Mouse (Mus musculus) retina, postnatal 1 day (tissue): ENCODE measurements around the gene Htt.
"Not testable (repeated sequence)": the region's sequence is repeated elsewhere in the genome, so short reads cannot be mapped to it uniquely, and the experiment has no call there.

Experiments used
- DNase-seq: peaks from one replicate; pipeline ENCODE4 v3.0.0-alpha.2; 2012

Gene Htt

GRCm38 (mm10) chr5:34761509-34761908, at the start of gene Htt:
Gene Htt, plus strand, starts transcription at chr5:34761740.
- peak; percentile 98 for DNase-seq

DNA sequence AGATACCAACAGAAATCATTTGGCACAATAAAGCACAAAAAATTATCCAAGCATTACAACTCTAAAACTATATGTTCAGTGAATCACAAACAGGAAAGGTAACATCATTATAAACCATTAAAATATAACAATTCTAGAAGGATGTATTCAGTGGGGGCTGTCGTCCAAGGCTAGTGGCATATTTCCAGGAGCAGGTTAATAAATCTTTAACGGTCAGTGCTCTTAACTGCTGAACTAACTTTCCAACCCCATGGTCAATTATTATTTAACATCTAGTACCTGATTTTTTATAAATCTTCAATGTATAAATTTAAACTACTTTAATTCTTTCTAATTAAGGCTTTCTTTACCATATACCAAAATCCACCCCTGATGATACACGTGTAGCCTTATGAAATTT, 47.2 kb upstream of the Htt start:
- not testable (repeated sequence) for DNase-seq

DNA sequence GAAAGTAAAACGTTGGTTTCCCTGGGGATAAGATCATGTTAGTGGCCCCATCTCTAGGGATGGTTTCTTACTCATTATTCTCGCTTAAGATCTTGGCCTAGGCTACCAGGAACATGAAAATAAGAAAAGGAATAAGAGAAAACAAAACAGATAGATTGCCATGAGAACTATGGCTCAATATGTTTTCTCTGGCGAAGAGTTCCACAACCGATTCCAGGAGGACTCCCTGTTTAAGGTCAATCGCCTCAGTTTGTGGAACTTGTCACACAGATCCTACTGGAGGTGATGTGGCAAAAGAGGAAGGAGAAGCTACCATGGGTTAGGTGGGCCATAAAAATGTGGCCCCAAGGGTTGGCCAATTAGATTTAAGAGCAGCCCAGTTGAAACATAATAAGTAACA, 46.7 kb upstream of the Htt start:
- DNase-seq = no peak

DNA sequence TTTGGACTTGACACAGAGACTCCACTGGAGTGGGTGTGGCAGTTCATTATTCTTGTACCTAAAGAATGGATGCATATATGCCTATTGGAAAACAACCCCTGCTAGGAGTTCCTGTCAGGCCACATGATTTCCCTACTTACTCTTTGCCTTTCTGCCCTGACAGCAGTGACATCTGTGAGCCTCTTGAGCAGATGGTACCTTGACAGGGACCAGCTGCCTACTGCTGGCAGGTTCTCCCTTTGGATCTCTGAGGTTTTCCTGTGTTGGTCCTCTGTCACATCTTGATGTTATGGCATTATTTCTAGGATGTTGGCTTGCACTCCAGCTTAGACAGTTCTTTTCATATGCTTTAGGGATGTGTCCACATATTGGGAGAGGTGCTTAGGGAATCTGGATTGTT, 32.4 kb upstream of the Htt start:
- no peak for DNase-seq

DNA sequence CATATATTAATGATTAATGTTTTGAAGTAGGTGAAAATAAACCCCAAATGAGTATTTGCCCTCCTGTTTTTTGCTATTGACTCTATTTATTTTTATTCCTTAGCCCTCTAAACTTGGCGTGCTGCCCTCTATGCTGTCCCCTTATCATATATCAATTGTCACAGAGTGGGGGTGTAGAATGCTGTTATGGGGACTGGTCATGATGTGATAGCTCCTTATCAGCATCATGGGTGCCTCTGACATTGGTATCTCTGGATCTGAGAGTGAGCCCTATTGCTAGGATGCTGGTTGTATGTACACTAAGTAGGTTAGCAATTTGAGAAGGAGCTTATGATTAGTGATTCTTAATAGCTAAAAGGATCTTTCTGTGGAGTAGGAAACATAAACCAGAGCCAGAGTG, 31.3 kb upstream of the Htt start:
- DNase-seq = no peak

GRCm38 (mm10) chr5:34751477-34751876, 10.1 kb upstream of the Htt start:
- DNase-seq = no peak

- no peak for DNase-seq
Observed at GRCm38 (mm10) chr5:34758762-34759161, 2.8 kb upstream of the Htt start.

DNA sequence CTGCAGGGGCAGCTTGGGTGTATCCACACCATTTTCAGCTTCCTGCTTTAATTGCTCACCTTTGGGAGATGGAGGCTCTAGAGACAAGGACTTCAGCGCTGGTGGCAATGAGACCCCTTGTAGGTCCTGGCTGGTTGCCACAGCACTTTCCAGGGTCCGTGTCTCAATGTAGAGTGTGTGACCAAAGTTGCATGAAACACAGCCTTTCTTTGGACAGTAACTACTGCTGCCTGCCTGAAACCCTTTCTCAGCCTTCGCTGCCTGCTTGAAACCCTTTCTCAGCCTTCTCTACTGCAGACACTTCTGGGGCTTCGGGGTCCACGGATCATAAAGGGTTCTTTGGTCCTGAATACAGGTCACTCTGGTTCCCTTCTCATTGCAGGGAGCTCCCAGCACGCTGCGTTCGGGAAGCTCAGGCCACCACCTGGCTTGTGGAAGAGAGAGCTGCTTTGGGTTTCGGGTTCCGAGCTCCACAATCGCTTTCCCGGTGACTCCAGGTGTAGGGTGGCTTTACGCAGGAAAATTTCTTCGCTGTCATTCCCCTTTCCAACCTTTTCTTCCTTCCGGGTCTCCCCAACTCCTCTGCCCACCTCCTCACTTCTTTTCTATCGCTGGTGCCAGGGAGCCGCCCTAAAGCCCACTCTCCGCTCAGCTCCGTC, 561 bp upstream of the Htt start:
- no peak for DNase-seq

GRCm38 (mm10) chr5:34761934-34762611, 533 bp downstream of the Htt start:
- DNase-seq = peak; percentile 69

DNA sequence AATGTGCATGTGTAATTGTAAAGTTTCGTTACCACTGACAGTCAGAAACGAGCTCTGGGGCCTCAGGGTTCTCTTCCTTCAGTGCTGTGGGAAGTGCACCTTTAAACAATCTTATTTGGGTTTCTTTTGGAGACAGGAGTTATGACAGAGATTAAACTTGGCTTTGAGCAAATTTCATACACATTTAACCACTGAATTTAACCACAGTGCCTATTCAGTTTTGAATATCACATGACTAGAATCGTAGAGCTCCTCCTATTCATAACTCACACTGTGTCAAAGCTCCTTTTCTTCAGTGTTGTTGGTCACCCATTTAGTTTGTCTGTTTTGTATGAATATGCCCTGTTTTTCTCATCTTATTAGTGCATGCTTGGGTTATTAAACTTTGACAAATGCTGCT, 10.3 kb downstream of the Htt start:
- no peak for DNase-seq

GRCm38 (mm10) chr5:34772696-34773245, 11.2 kb downstream of the Htt start:
- DNase-seq = no peak

DNA sequence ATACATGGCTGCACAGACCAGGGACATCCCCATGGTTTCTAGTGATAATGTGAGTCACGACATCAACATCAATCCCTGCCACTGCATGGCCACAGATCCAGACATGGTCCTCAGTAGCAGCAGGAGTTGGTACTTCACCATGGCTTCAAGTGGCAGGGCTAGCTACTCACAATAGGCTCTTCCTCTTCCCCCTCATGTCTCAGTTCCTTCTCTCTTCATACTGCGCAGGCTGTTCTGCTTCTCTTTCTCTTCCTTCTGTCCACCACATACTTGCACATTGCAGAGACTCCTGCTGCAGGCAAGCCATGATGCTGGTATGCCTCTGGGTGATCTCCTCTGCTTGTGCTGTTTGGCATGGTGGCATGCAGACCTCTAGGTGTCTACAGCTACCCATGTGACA, 11.9 kb downstream of the Htt start:
- no peak for DNase-seq

- no peak for DNase-seq
Observed at GRCm38 (mm10) chr5:34785027-34785426, 23.5 kb downstream of the Htt start.

GRCm38 (mm10) chr5:34791141-34791540, 29.6 kb downstream of the Htt start:
- DNase-seq = no peak

- DNase-seq = no peak
Observed at GRCm38 (mm10) chr5:34800292-34800953, 38.9 kb downstream of the Htt start.

DNA sequence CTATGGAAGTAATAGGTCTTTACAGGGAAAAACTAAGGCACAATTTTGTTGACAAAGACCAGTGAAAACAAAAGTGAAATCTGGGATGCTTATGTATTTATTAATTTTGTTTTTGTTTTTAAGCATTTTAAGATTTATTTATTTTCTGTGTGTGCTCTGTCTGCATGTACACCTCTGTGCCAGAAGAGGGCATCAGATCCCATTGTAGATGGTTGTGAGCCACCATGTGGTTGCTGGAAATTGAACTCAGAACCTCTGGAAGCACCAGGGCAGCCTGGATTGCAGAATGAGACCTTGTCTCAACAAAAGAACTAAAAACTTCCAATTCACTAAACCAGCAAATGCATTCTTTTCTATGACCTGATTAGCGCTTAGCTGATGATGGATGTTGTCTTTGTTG, 44.5 kb downstream of the Htt start:
- DNase-seq = no peak

DNA sequence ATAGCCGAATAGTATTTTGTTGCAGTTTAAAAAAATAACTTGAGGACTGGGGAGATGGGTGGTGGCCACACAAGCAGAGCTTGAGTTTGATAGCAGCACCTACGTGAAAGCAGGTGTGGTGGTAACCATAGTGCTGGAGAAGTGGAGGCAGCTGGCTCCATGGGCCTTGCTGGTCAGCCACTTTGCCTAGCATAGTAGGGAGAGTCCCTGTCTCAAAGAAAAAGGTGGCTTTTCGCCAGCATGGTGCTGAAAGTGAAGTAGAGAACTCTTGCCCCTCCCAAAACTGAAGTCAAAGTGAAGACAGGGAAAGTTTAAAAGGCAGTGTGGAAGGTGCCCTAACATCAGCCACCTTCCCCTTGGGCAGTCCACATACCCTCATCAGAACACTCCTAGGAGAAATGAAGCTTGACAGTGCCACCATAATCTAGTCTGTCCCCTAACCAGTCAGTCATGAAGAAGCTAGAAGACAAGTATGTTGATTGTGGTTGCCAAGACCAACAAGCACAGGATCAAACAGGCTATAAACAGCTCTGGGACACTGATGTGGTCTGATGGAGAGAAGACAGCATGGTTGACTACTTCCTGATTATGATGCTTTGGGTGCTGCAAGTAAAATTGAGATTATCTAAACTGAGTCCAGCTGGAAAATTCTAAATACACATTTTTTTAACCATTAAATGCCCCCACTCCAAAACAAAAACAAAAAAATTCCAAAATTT, 61.0 kb downstream of the Htt start:
- no peak for DNase-seq

DNA sequence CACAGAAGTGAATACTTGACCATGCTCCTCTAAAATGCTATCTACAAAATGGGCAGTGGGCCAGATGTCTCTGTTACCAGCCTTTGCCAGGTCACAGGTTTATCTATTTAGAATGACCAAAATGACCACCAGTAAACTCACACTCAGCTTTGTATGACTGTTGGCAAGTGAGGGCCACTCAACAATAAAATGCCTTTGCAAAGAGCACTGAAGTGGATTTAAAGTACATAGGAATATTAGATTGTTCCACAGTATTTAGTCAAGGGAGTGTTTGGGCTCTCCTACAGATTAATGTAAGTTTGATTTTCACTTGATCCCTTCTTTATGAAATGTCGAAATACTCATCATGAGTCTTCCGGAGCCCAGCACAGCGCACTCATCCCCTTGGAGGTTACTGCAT, 92.5 kb downstream of the Htt start:
- DNase-seq = no peak

GRCm38 (mm10) chr5:34865367-34865766, 103.8 kb downstream of the Htt start:
- no peak for DNase-seq

DNA sequence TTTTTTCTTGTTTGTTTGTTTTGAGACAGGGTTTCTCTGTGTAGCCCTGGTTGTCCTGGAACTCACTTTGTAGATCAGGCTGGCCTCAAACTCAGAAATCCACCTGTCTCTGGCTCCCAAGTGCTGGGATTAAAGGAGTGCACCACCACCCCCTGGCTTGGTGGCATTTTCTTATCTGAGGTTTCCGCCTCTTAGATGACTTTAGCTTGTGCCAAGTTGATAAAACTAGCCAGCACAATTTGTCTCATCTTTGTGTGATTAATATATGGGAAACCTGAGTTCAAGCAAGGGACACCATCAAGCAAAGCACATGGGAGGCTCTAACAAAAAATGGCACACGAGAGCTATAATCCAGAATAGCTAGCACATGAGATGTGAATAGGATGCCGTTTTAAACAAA, 118.8 kb downstream of the Htt start:
- DNase-seq = not testable (repeated sequence)

DNA sequence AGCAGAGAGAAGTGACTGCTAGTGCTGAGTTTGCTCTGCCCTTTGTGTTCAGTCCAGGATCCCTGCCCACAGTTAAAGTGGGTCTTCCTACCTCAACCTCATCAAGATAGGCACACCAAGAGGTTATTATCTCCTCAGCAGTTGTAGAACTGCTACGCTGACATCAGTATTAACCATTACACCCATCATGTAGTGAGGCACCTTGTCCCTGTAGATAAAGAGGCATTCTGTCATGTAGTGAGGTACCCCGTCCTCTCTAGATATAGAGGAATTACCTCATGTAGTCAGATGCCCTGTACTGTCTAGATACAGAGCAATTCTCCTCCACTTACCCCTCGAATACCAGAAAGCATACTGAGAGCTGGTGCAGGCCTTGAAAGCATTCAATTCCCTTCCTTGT, 119.5 kb downstream of the Htt start:
- DNase-seq = no peak

GRCm38 (mm10) chr5:34885250-34885649, 123.7 kb downstream of the Htt start:
- DNase-seq = no peak

GRCm38 (mm10) chr5:34889252-34889651, 127.7 kb downstream of the Htt start:
- no peak for DNase-seq
